ENCODE assay signal across 26 mouse cellular contexts in the genomic region with DNA sequence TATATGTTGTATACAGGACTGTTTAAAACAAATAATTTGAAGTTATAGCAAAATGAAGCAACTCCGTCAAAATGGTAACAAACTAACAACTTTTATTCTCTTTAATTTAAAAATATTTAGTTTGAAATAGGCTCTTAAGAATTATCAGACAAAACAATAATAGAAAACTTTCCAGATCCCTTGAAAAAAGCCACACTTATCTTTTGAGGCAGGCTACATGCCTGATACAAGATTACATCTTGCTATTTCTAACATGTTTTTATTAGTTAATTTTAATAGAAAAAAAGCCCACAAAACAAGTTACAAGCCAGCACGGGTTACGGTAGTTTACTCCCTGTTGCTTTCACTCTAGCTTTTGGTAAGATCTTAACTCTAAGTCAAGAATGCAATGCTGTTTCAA.
"Had no signal": no experiment of that assay in that cellular context is flagged by ENCODE, and none has a peak within 500 bp of the region (broad histone marks: within the 10 kb centered on the region; RNA-seq: fewer than 3 reads in every experiment).

No protein-coding gene starts in this region.

- DNase-seq: gastrocnemius, adult 2 months; gastrocnemius, postnatal 10 days; gastrocnemius, postnatal 25 days; heart, adult 18-20 months; heart, postnatal 10 days; heart, postnatal 4 days; kidney, adult 18-20 months; kidney, adult 8-10 months; kidney, postnatal 10 days; kidney, postnatal 25 days; kidney, postnatal 4 days; layer of hippocampus, postnatal 36 days; liver, postnatal 0 days had no signal

- H3K27me3 ChIP-seq: heart, embryonic 12.5 days; hindbrain, embryonic 12.5 days; intestine, embryonic 15.5 days; limb, embryonic 12.5 days; liver, embryonic 12.5 days had no signal

- ATAC-seq: hindbrain, embryonic 16.5 days; inflammation-experienced regulatory T-cells, adult 6 months; intestine, embryonic 15.5 days; intestine, postnatal 0 days; liver, postnatal 0 days had no signal

- H3K4me1 ChIP-seq: hindbrain, embryonic 10.5 days; hindbrain, embryonic 12.5 days; intestine, embryonic 15.5 days; limb, embryonic 10.5 days; limb, embryonic 12.5 days had no signal

- H3K4me2 ChIP-seq: heart, embryonic 12.5 days; hindbrain, embryonic 12.5 days; hindbrain, embryonic 14.5 days; intestine, embryonic 15.5 days; limb, embryonic 12.5 days had no signal

- H3K9me3 ChIP-seq: heart, embryonic 12.5 days; hindbrain, embryonic 10.5 days; hindbrain, embryonic 12.5 days; intestine, embryonic 15.5 days; limb, embryonic 10.5 days; limb, embryonic 12.5 days; liver, embryonic 12.5 days had no signal

- H3K27ac ChIP-seq: gastrocnemius, adult 2 months; hindbrain, embryonic 10.5 days; hindbrain, embryonic 12.5 days; hindbrain, embryonic 14.5 days; intestine, embryonic 15.5 days; layer of hippocampus, adult 2 months; limb, embryonic 10.5 days; limb, embryonic 12.5 days; liver, embryonic 14.5 days had no signal

- H3K4me3 ChIP-seq: gastrocnemius, adult 2 months; heart, embryonic 12.5 days; hindbrain, embryonic 10.5 days; hindbrain, embryonic 12.5 days; intestine, embryonic 15.5 days; layer of hippocampus, adult 2 months; limb, embryonic 10.5 days; limb, embryonic 12.5 days had no signal

- H3K9ac ChIP-seq: heart, embryonic 12.5 days; hindbrain, embryonic 12.5 days; hindbrain, embryonic 14.5 days; intestine, embryonic 15.5 days; limb, embryonic 12.5 days; liver, embryonic 12.5 days; liver, postnatal 0 days had no signal
